Comparison of ENCODE assay signal across 12 mouse cellular contexts in genomic region chr14:27367117-27367711, GRCm38 (mm10).
A peak's percentile ranks its signal among the peaks of the same experiment; 100 is the strongest.
DNase-seq lines count a peak whose midpoint lies in the region; ATAC-seq and TF ChIP-seq lines count a peak whose summit lies in the region.
"Had no signal": no experiment of that assay in that cellular context is flagged by ENCODE, and none has a peak within 500 bp of the region (broad histone marks: within the 10 kb centered on the region; RNA-seq: fewer than 3 reads in every experiment).

No protein-coding gene starts in this region.

- no peaks in the 10 kb centered on the region for H3K36me3 ChIP-seq in neural tube, embryonic 15.5 days
- no peaks in the 10 kb centered on the region for H3K36me3 ChIP-seq in midbrain, embryonic 16.5 days (ENCODE audit: control insufficient read depth, insufficient read depth, low read length)
- H3K36me3 ChIP-seq: midbrain, embryonic 12.5 days had no signal

- H3K4me2 ChIP-seq in neural tube, embryonic 15.5 days = no peak overlapping the region; the same call in 1 of the 2 replicates
- no peak overlapping the region for H3K4me2 ChIP-seq in midbrain, embryonic 16.5 days (ENCODE audit: low read length)
- H3K4me2 ChIP-seq: midbrain, embryonic 12.5 days had no signal

- no peaks in the 10 kb centered on the region for H3K27me3 ChIP-seq in neural tube, embryonic 15.5 days (replicated peaks)
- no peaks in the 10 kb centered on the region for H3K27me3 ChIP-seq in midbrain, embryonic 16.5 days (ENCODE audit: control insufficient read depth, insufficient read depth, low read depth, low read length)
- H3K27me3 ChIP-seq: midbrain, embryonic 12.5 days; Patski had no signal

- no peak for TF ChIP-seq CTCF in gastrocnemius, adult 2 months (IDR thresholded peaks at IDR 0.05)
- no peak for TF ChIP-seq CTCF in left cerebral cortex, adult 2 months (IDR thresholded peaks at IDR 0.05)

- WGBS in neural tube, embryonic 15.5 days = 41% methylated on average over 10 of the region's 10 CpGs
- 81% methylated on average over 10 of the region's 10 CpGs for WGBS in midbrain, embryonic 16.5 days

- peak overlapping the region; percentile 14; the same call in 1 of the 2 replicates for H3K4me3 ChIP-seq in gastrocnemius, adult 2 months
- H3K4me3 ChIP-seq in left cerebral cortex, adult 2 months = no peak overlapping the region
- no peak overlapping the region for H3K4me3 ChIP-seq in neural tube, embryonic 15.5 days (replicated peaks)
- H3K4me3 ChIP-seq in midbrain, embryonic 16.5 days (ENCODE audit: low read depth, low read length) = no peak overlapping the region
- H3K4me3 ChIP-seq: midbrain, embryonic 12.5 days had no signal

- no peaks in the 10 kb centered on the region for H3K9me3 ChIP-seq in neural tube, embryonic 15.5 days (replicated peaks)
- H3K9me3 ChIP-seq in midbrain, embryonic 16.5 days (replicated peaks; ENCODE audit: control insufficient read depth, low read length, poor library complexity, severe bottlenecking) = no peaks in the 10 kb centered on the region
- H3K9me3 ChIP-seq: midbrain, embryonic 12.5 days had no signal

- H3K27ac ChIP-seq in gastrocnemius, adult 2 months = peak overlapping the region; percentile 65
- H3K27ac ChIP-seq in left cerebral cortex, adult 2 months = no peak overlapping the region
- peak overlapping the region; percentile 56 for H3K27ac ChIP-seq in neural tube, embryonic 15.5 days (replicated peaks)
- no peak overlapping the region for H3K27ac ChIP-seq in midbrain, embryonic 16.5 days (ENCODE audit: low read length)
- H3K27ac ChIP-seq: liver, embryonic 14.5 days; midbrain, embryonic 12.5 days had no signal

- H3K4me1 ChIP-seq in neural tube, embryonic 15.5 days = peaks cover 6% of the 10 kb centered on the region
- no peaks in the 10 kb centered on the region for H3K4me1 ChIP-seq in midbrain, embryonic 16.5 days (ENCODE audit: control insufficient read depth, insufficient read depth, low read length)
- H3K4me1 ChIP-seq: midbrain, embryonic 12.5 days had no signal

- DNase-seq in gastrocnemius, adult 2 months = peak; percentile 49
- no peak for DNase-seq in gastrocnemius, adult 18-20 months (ENCODE audit: low spot score)
- DNase-seq in left cerebral cortex, postnatal 4 days = peak; percentile 7
- no peak for DNase-seq in left cerebral cortex, adult 2 months (ENCODE audit: extremely low spot score in 1 of 2, low spot score in 2 of 2)
- DNase-seq in gastrocnemius, postnatal 25 days = peak; percentile 36
- no peak for DNase-seq in layer of hippocampus, adult 9-10 months (ENCODE audit: low spot score)
- DNase-seq: retina, postnatal 1 day had no signal

- peak; percentile 38; the same call in 1 of the 2 replicates for ATAC-seq in neural tube, embryonic 15.5 days (ENCODE audit: low FRiP score)
- ATAC-seq in midbrain, embryonic 16.5 days = no peak
- ATAC-seq: Patski had no signal

- no peak overlapping the region for H3K9ac ChIP-seq in neural tube, embryonic 15.5 days (replicated peaks)
- no peak overlapping the region for H3K9ac ChIP-seq in midbrain, embryonic 16.5 days (ENCODE audit: low read depth, low read length)
- H3K9ac ChIP-seq: liver, embryonic 14.5 days; midbrain, embryonic 12.5 days had no signal

- intact Hi-C loops in gastrocnemius, adult 2 months (cut with DNase I) = no loop called here
- intact Hi-C loops in left cerebral cortex, postnatal 4 days (cut with DNase I) = no loop called here
- intact Hi-C loops in left cerebral cortex, adult 2 months (cut with DNase I) = no loop called here

Comparison
In these comparisons a context has a peak if more than half of its experiments do, and no peak if none do; other contexts are left out.
1. DNase-seq: peak in gastrocnemius, adult 2 months (single experiment), left cerebral cortex, postnatal 4 days (single experiment) and gastrocnemius, postnatal 25 days (single experiment); none in gastrocnemius, adult 18-20 months (single experiment), left cerebral cortex, adult 2 months (0 of 2) and layer of hippocampus, adult 9-10 months (single experiment).
2. H3K27ac ChIP-seq: peak in gastrocnemius, adult 2 months (single experiment) and neural tube, embryonic 15.5 days (single experiment); none in left cerebral cortex, adult 2 months (single experiment) and midbrain, embryonic 16.5 days (single experiment).